Mouse (Mus musculus): ENCODE measurements at regions not wholly inside any gene's neighbourhood (a gene's known extent, or its start where the extent isn't known, plus 50 kb on each side); places are given as distances from the start of the nearest gene placed in this dataset.

GRCm38 (mm10) chr2:166337666-166338065 is 182.2 kb upstream of the Sulf2 start:
- Histone ChIP-seq H3K4me3 (replicated peaks; ENCODE audit: insufficient read depth, low read depth, low read length) (no peak overlapping the region), H3K4me1 (ENCODE audit: control insufficient read depth, insufficient read depth, low read length) (no peaks in the 10 kb centered on the region), H3K27ac (ENCODE audit: insufficient read depth, low read length) (no peak overlapping the region), H3K27me3 (ENCODE audit: control insufficient read depth, insufficient read depth, low read length) (no peaks in the 10 kb centered on the region)
- 81% methylated on average over 7 of the region's 7 CpGs for WGBS
- no peak for DNase-seq
- TF ChIP-seq POLR2A (IDR thresholded peaks at IDR 0.05; ENCODE audit: borderline replicate concordance, insufficient read depth, low read length) (no peak), CTCF (IDR thresholded peaks at IDR 0.05; ENCODE audit: borderline replicate concordance, insufficient read depth, low read depth, low read length) (no peak)

GRCm38 (mm10) chr2:166335702-166336101 is 180.2 kb upstream of the Sulf2 start:
- 56% methylated on average over 5 of the region's 5 CpGs for WGBS
- no peaks in the 10 kb centered on the region for H3K4me1 ChIP-seq (ENCODE audit: control insufficient read depth, insufficient read depth, low read length)

GRCm38 (mm10) chr2:166334559-166334958 is 179.1 kb upstream of the Sulf2 start:
- no peak for TF ChIP-seq POLR2A (IDR thresholded peaks at IDR 0.05; ENCODE audit: borderline replicate concordance, insufficient read depth, low read length)
- no peak for TF ChIP-seq CTCF (IDR thresholded peaks at IDR 0.05; ENCODE audit: borderline replicate concordance, insufficient read depth, low read depth, low read length)
- H3K27ac ChIP-seq (ENCODE audit: insufficient read depth, low read length) = no peak overlapping the region
- 77% methylated on average over 7 of the region's 7 CpGs for WGBS
- 0 out of 2 replicates have a peak, but pooled peaks cover under 1% of the 10 kb centered on the region for H3K4me1 ChIP-seq (ENCODE audit: control insufficient read depth, insufficient read depth, low read length)
- H3K4me3 ChIP-seq (replicated peaks; ENCODE audit: insufficient read depth, low read depth, low read length) = no peak overlapping the region
- DNase-seq = no peak
- no peaks in the 10 kb centered on the region for H3K27me3 ChIP-seq (ENCODE audit: control insufficient read depth, insufficient read depth, low read length)

More at GRCm38 (mm10) chr2:166335702-166336101, 180.2 kb upstream of the Sulf2 start:
- H3K27me3 ChIP-seq (ENCODE audit: control insufficient read depth, insufficient read depth, low read length) = no peaks in the 10 kb centered on the region
- DNase-seq = no peak
- no peak overlapping the region for H3K4me3 ChIP-seq (replicated peaks; ENCODE audit: insufficient read depth, low read depth, low read length)
- TF ChIP-seq CTCF (IDR thresholded peaks at IDR 0.05; ENCODE audit: borderline replicate concordance, insufficient read depth, low read depth, low read length) (no peak), POLR2A (IDR thresholded peaks at IDR 0.05; ENCODE audit: borderline replicate concordance, insufficient read depth, low read length) (no peak)
- no peak overlapping the region for H3K27ac ChIP-seq (ENCODE audit: insufficient read depth, low read length)

GRCm38 (mm10) chr2:166333818-166334217 is 178.4 kb upstream of the Sulf2 start:
- TF ChIP-seq POLR2A (IDR thresholded peaks at IDR 0.05; ENCODE audit: borderline replicate concordance, insufficient read depth, low read length) (no peak), CTCF (IDR thresholded peaks at IDR 0.05; ENCODE audit: borderline replicate concordance, insufficient read depth, low read depth, low read length) (no peak)
- 45% methylated on average over 4 of the region's 4 CpGs for WGBS
- 0 out of 2 replicates have a peak, but pooled peaks cover 7% of the 10 kb centered on the region for H3K4me1 ChIP-seq (ENCODE audit: control insufficient read depth, insufficient read depth, low read length)
- H3K27ac ChIP-seq (ENCODE audit: insufficient read depth, low read length) = no peak overlapping the region
- no peaks in the 10 kb centered on the region for H3K27me3 ChIP-seq (ENCODE audit: control insufficient read depth, insufficient read depth, low read length)
- H3K4me3 ChIP-seq (replicated peaks; ENCODE audit: insufficient read depth, low read depth, low read length) = no peak overlapping the region
- DNase-seq = no peak

- Histone ChIP-seq H3K27me3 (ENCODE audit: control insufficient read depth, insufficient read depth, low read length) (no peaks in the 10 kb centered on the region), H3K4me3 (replicated peaks; ENCODE audit: insufficient read depth, low read depth, low read length) (no peak overlapping the region), H3K27ac (ENCODE audit: insufficient read depth, low read length) (no peak overlapping the region), H3K4me1 (ENCODE audit: control insufficient read depth, insufficient read depth, low read length) (0 out of 2 replicates have a peak, but pooled peaks cover 7% of the 10 kb centered on the region)
- TF ChIP-seq POLR2A (IDR thresholded peaks at IDR 0.05; ENCODE audit: borderline replicate concordance, insufficient read depth, low read length) (no peak), CTCF (IDR thresholded peaks at IDR 0.05; ENCODE audit: borderline replicate concordance, insufficient read depth, low read depth, low read length) (no peak)
- DNase-seq = no peak
- WGBS = 62% methylated on average over 13 of the region's 13 CpGs
Observed at GRCm38 (mm10) chr2:166332748-166333417, 177.4 kb upstream of the Sulf2 start.

- TF ChIP-seq CTCF (IDR thresholded peaks at IDR 0.05; ENCODE audit: borderline replicate concordance, insufficient read depth, low read depth, low read length) = no peak
- TF ChIP-seq POLR2A (IDR thresholded peaks at IDR 0.05; ENCODE audit: borderline replicate concordance, insufficient read depth, low read length) = no peak
- H3K4me1 ChIP-seq (ENCODE audit: control insufficient read depth, insufficient read depth, low read length) = 0 out of 2 replicates have a peak, but pooled peaks cover 7% of the 10 kb centered on the region
- no peak overlapping the region for H3K27ac ChIP-seq (ENCODE audit: insufficient read depth, low read length)
- 96% methylated on average over 4 of the region's 4 CpGs for WGBS
- no peaks in the 10 kb centered on the region for H3K27me3 ChIP-seq (ENCODE audit: control insufficient read depth, insufficient read depth, low read length)
- no peak for DNase-seq
- no peak overlapping the region for H3K4me3 ChIP-seq (replicated peaks; ENCODE audit: insufficient read depth, low read depth, low read length)
Observed at GRCm38 (mm10) chr2:166331192-166331591, 175.7 kb upstream of the Sulf2 start.

- Histone ChIP-seq H3K27me3 (ENCODE audit: control insufficient read depth, insufficient read depth, low read length) (no peaks in the 10 kb centered on the region), H3K4me3 (replicated peaks; ENCODE audit: insufficient read depth, low read depth, low read length) (no peak overlapping the region), H3K4me1 (ENCODE audit: control insufficient read depth, insufficient read depth, low read length) (0 out of 2 replicates have a peak, but pooled peaks cover 7% of the 10 kb centered on the region), H3K27ac (ENCODE audit: insufficient read depth, low read length) (no peak overlapping the region)
- 43% methylated on average over 6 of the region's 6 CpGs for WGBS
- DNase-seq = no peak
- TF ChIP-seq CTCF (IDR thresholded peaks at IDR 0.05; ENCODE audit: borderline replicate concordance, insufficient read depth, low read depth, low read length) (no peak), POLR2A (IDR thresholded peaks at IDR 0.05; ENCODE audit: borderline replicate concordance, insufficient read depth, low read length) (no peak)
Observed at GRCm38 (mm10) chr2:166330364-166330763, 174.9 kb upstream of the Sulf2 start.
